Mouse (Mus musculus) splenic B cell, adult 2 months (primary cell): ENCODE data around the gene Cend1.

Source experiments
- DNase-seq: peaks from one replicate; pipeline ENCODE4 v3.0.0-alpha.2; 2011; ENCODE audit warnings: low read depth, low spot score
- H3K27me3 ChIP-seq: 2 replicates; pipeline ENCODE4 v1.6.1; 2012; ENCODE audit warnings: mild to moderate bottlenecking, low read length, moderate library complexity, mixed read lengths; ENCODE audit not compliant: control insufficient read depth, poor library complexity, insufficient read depth, severe bottlenecking
- H3K36me3 ChIP-seq: 2 replicates; pipeline ENCODE4 v1.6.1; 2012; ENCODE audit warnings: mild to moderate bottlenecking, low read length, moderate library complexity, mixed read lengths; ENCODE audit not compliant: control insufficient read depth, poor library complexity, insufficient read depth, severe bottlenecking

The Cend1 gene

GRCm38 (mm10) chr7:141432186-141432611 is 2.9 kb upstream of the Cend1 start:
- Histone ChIP-seq H3K36me3 (peaks cover 5% of the 10 kb centered on the region), H3K27me3 (no peaks in the 10 kb centered on the region)
- no peak for DNase-seq

GRCm38 (mm10) chr7:141431434-141432185 is 2.3 kb upstream of the Cend1 start:
- DNase-seq = no peak
- H3K27me3 ChIP-seq = no peaks in the 10 kb centered on the region
- H3K36me3 ChIP-seq = peaks cover 5% of the 10 kb centered on the region

GRCm38 (mm10) chr7:141430585-141431240 is 1.4 kb upstream of the Cend1 start:
- DNase-seq = no peak
- peaks cover 5% of the 10 kb centered on the region for H3K36me3 ChIP-seq
- H3K27me3 ChIP-seq = no peaks in the 10 kb centered on the region

GRCm38 (mm10) chr7:141429840-141430584 is 721 bp upstream of the Cend1 start:
- peaks cover 5% of the 10 kb centered on the region for H3K36me3 ChIP-seq
- no peaks in the 10 kb centered on the region for H3K27me3 ChIP-seq
- no peak for DNase-seq

GRCm38 (mm10) chr7:141428701-141429100 is 590 bp downstream of the Cend1 start:
- Histone ChIP-seq H3K36me3 (peaks cover 5% of the 10 kb centered on the region; the same call in 1 of the 2 replicates), H3K27me3 (no peaks in the 10 kb centered on the region)
- no peak for DNase-seq

- Histone ChIP-seq H3K36me3 (peaks cover 2% of the 10 kb centered on the region; the same call in 1 of the 2 replicates), H3K27me3 (no peaks in the 10 kb centered on the region)
- DNase-seq = no peak
Measured at GRCm38 (mm10) chr7:141426948-141427730, 2.2 kb downstream of the Cend1 start.

GRCm38 (mm10) chr7:141423811-141424210 is 5.5 kb downstream of the Cend1 start:
- H3K27me3 ChIP-seq = no peaks in the 10 kb centered on the region
- no peaks in the 10 kb centered on the region for H3K36me3 ChIP-seq
- DNase-seq = no peak

- no peak for DNase-seq
- Histone ChIP-seq H3K36me3 (no peaks in the 10 kb centered on the region), H3K27me3 (no peaks in the 10 kb centered on the region)
Measured at GRCm38 (mm10) chr7:141420030-141420702, 9.1 kb downstream of the Cend1 start.

GRCm38 (mm10) chr7:141418970-141419369 is 10.3 kb downstream of the Cend1 start:
- no peak for DNase-seq
- no peaks in the 10 kb centered on the region for H3K27me3 ChIP-seq

GRCm38 (mm10) chr7:141417731-141418681 is 11.3 kb downstream of the Cend1 start:
- peak; percentile 51 for DNase-seq
- H3K27me3 ChIP-seq = no peaks in the 10 kb centered on the region
- H3K36me3 ChIP-seq = no peaks in the 10 kb centered on the region

More at GRCm38 (mm10) chr7:141418970-141419369, 10.3 kb downstream of the Cend1 start:
- no peaks in the 10 kb centered on the region for H3K36me3 ChIP-seq

GRCm38 (mm10) chr7:141416144-141416841 is 13.0 kb downstream of the Cend1 start:
- Histone ChIP-seq H3K36me3 (no peaks in the 10 kb centered on the region), H3K27me3 (no peaks in the 10 kb centered on the region)
- DNase-seq = no peak

GRCm38 (mm10) chr7:141413809-141414584 is 15.3 kb downstream of the Cend1 start, which contains the start of gene Gatd1:
Gene Gatd1, minus strand, starts transcription at chr7:141414136.
- peak; percentile 100 for DNase-seq
- H3K27me3 ChIP-seq = no peaks in the 10 kb centered on the region
- no peaks in the 10 kb centered on the region for H3K36me3 ChIP-seq
